Mouse (Mus musculus) embryonic facial prominence, embryonic 10.5 days (tissue): ENCODE data around the gene Atpaf2. TPM values are rescaled to one million over a fixed set of nuclear protein-coding genes. Genes with fewer than 3 reads are reported as not detected.

Experiments used
- DNase-seq: peaks from one replicate; pipeline ENCODE4 v3.0.0-alpha.2; 2017; ENCODE audit warnings: low spot score
- H3K27ac ChIP-seq: fragments of 300-500 bp; sonication (generic); replicated peaks from 2 replicates; pipeline ENCODE4 v1.5.1; 2016; ENCODE audit warnings: mild to moderate bottlenecking
- H3K27me3 ChIP-seq: fragments of 300-500 bp; sonication (generic); replicated peaks from 2 replicates; pipeline ENCODE4 v1.6.1; 2016; ENCODE audit warnings: low read depth, mild to moderate bottlenecking; ENCODE audit not compliant: poor library complexity, severe bottlenecking
- H3K36me3 ChIP-seq: fragments of 300-500 bp; sonication (generic); replicated peaks from 2 replicates; pipeline ENCODE4 v1.6.1; 2016; ENCODE audit warnings: mild to moderate bottlenecking, moderate library complexity
- H3K4me1 ChIP-seq: fragments of 300-500 bp; sonication (generic); 2 replicates; pipeline ENCODE4 v1.6.1; 2016
- H3K4me3 ChIP-seq: fragments of 300-500 bp; sonication (generic); 2 replicates; pipeline ENCODE4 v1.5.1; 2016; ENCODE audit warnings: mild to moderate bottlenecking, moderate library complexity
- H3K9me3 ChIP-seq: fragments of 300-500 bp; sonication (generic); 2 replicates; pipeline ENCODE4 v1.6.1; 2016; ENCODE audit warnings: mild to moderate bottlenecking
- WGBS: fragments of 180-500 bp; shearing (Covaris S2); methylation state at CpG from one replicate; pipeline ENCODE4 v1.1.7; 2016; 5-methylcytosine and 5-hydroxymethylcytosine counted together
- polyA plus RNA-seq: library from polyadenylated mRNA; unstranded; fragments of >200 nt; fragmentation: Nextera tagmentation; extraction: Ambion mirVana; gene quantifications from 2 replicates; pipeline ENCODE4 v1.2.1, GENCODE M21; 2016

Gene Atpaf2
- polyA plus RNA-seq, 1 experiment from 2014 or later, result 61.7 TPM

DNA sequence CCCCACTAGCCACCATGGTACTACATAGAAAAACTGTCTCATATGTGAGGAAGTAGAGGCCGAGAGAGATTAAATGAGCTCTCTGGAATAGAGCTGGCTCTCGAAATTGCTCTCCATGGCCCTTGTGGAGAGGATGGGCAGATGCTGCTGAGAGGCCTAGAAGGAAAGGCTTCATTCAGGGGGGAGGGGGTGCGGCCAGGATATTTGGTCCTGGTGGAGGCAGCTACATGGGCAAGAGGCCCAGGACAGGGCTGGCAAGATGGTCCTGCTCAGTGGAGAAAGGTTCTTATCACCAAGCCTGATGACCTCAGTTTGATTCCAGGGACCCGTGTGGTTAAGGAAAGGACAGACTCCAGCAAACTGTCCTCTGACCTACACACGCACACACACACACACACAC lies 32.3 kb downstream of the Atpaf2 start:
- no peak overlapping the region for H3K27ac ChIP-seq
- DNase-seq, result no peak
- H3K27me3 ChIP-seq, result peaks cover 24% of the 10 kb centered on the region
- H3K9me3 ChIP-seq, result no peaks in the 10 kb centered on the region
- no peaks in the 10 kb centered on the region for H3K36me3 ChIP-seq
- H3K4me1 ChIP-seq, result peaks cover 21% of the 10 kb centered on the region
- 85% methylated on average over 5 of the region's 5 CpGs for WGBS
- no peak overlapping the region for H3K4me3 ChIP-seq

DNA sequence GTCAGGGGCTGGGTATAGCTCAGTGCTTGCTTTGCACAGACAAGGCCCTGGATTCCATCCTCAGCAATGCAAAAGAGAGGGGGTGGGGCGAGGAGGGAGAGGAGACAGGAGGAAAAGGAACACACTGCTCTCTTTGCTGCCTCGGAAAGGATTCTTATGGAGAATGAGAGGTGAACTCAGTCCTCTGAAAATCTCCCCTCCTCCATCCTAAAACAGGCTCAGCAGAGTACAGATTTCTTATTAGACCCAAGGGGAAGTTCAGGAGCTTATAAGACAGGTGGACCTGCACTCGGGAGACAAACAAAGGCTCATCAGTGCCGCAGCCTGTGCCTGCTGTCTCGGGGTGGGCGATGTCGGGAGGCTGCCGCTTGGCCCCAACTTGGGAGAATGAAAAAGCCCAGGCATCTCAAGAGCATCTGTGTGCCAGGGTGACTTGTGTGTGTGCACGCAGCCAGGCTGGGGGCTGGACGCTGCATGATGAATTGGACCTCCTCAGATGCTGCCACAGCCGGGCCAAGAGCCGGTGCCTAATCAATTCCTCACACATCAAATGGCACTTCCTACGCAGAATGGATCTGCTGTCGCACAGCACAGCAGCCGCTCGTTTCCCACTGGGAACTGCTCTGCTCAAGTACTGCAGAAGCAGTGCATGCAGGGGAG lies 33.4 kb downstream of the Atpaf2 start:
- peaks cover 24% of the 10 kb centered on the region for H3K27me3 ChIP-seq
- H3K27ac ChIP-seq, result peak overlapping the region; percentile 66
- WGBS, result 7% methylated on average over 16 of the region's 16 CpGs
- H3K9me3 ChIP-seq, result no peaks in the 10 kb centered on the region
- H3K4me1 ChIP-seq, result peaks cover 21% of the 10 kb centered on the region
- no peaks in the 10 kb centered on the region for H3K36me3 ChIP-seq
- peak overlapping the region; percentile 46 for H3K4me3 ChIP-seq
- DNase-seq, result peak; percentile 24

DNA sequence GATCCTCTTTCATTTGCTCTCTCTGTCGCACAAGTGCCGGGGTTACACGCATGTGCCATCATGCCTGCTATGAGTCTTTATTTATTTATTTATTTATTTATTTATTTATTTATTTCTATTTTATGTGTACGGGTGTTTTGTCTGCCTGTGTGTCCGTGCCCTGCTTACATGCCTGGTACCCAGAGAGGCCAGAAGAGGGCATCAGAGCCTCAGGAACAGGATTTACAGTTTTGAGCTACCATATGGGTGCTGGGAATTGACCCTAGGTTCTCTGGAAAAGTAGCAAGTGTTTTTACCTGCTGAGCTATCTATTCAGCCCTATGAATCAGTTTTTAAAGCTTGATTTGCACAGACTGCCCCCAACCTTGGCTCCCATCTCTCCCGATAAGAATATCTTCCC lies 34.7 kb downstream of the Atpaf2 start:
- 85% methylated on average over 6 of the region's 6 CpGs for WGBS

DNA sequence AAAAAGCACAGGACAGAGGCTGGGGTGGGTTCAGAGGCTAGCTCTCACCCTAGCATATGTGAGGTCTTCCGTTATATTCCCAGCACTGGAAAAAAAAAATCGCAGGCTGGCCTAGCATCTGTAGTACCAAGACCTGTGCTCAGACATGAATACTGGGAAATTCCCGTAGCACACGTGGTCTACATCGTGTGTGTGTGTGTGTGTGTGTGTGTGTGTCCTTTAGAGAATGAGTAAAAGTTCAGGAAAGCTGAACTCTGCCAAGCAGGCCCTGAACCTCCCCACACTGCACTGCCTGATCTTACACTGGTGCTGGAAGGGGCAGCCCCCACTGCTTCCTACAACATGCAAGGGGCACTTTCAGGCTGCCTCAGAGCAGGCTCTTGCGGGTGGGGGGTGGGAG lies 43.8 kb downstream of the Atpaf2 start:
- 84% methylated on average over 6 of the region's 6 CpGs for WGBS

More for the DNA sequence above, 34.7 kb downstream of the Atpaf2 start:
- no peaks in the 10 kb centered on the region for H3K36me3 ChIP-seq
- no peaks in the 10 kb centered on the region for H3K9me3 ChIP-seq
- H3K27ac ChIP-seq, result no peak overlapping the region
- H3K27me3 ChIP-seq, result peaks cover 24% of the 10 kb centered on the region
- peaks cover 21% of the 10 kb centered on the region for H3K4me1 ChIP-seq
- no peak for DNase-seq
- no peak overlapping the region for H3K4me3 ChIP-seq

DNA sequence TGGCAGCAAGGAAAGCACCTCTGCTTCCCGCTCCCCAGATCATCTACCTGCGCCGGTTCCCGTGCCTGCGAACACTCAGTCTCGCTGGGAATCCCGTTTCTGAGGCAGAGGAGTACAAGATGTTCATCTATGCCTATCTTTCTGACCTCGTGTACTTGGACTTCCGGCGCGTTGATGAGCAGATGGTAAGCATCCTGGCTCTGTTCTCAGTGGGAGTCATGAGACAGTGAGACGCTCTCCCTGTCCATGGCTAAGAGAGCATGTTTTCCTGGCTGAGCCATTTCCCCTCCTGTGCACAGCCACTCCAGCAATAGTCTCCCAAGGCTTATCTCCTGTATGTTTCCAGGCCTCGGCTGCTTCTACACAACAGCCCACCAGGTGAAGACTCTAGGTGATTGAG lies 47.8 kb downstream of the Atpaf2 start:
- WGBS, result 88% methylated on average over 13 of the region's 13 CpGs

More for the DNA sequence above, 43.8 kb downstream of the Atpaf2 start:
- Histone ChIP-seq H3K36me3 (no peaks in the 10 kb centered on the region), H3K9me3 (no peaks in the 10 kb centered on the region), H3K4me1 (peaks cover 12% of the 10 kb centered on the region), H3K4me3 (no peak overlapping the region), H3K27me3 (no peaks in the 10 kb centered on the region), H3K27ac (no peak overlapping the region)
- DNase-seq, result no peak

DNA sequence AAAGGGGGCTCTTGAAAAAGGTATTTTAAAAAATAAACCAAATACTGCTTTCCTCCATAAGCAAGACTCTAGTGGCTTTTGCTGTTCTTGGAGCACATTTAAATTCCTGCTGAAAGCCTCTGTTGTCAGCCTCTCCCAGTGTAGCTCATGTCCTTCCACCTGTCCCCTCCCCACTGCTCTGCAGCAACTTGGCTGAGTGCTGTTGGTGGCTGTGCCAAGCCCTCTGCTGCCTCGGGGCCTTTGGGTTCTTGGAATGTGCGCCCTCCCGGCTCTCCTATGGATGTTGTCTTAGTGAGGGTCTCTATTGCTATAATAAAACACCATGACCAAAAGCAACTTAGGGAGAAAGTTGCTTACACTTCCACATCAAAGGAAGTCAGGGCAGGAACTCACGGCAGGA lies 48.8 kb downstream of the Atpaf2 start:
- Histone ChIP-seq H3K4me3 (no peak overlapping the region), H3K36me3 (no peaks in the 10 kb centered on the region), H3K9me3 (no peaks in the 10 kb centered on the region), H3K27me3 (no peaks in the 10 kb centered on the region), H3K4me1 (peaks cover 21% of the 10 kb centered on the region), H3K27ac (no peak overlapping the region)
- WGBS, result 73% methylated on average over 4 of the region's 4 CpGs
- no peak for DNase-seq

More for the DNA sequence above, 47.8 kb downstream of the Atpaf2 start:
- peaks cover 26% of the 10 kb centered on the region for H3K4me1 ChIP-seq
- DNase-seq, result no peak
- H3K27me3 ChIP-seq, result no peaks in the 10 kb centered on the region
- H3K4me3 ChIP-seq, result no peak overlapping the region
- no peaks in the 10 kb centered on the region for H3K36me3 ChIP-seq
- no peak overlapping the region for H3K27ac ChIP-seq
- no peaks in the 10 kb centered on the region for H3K9me3 ChIP-seq

DNA sequence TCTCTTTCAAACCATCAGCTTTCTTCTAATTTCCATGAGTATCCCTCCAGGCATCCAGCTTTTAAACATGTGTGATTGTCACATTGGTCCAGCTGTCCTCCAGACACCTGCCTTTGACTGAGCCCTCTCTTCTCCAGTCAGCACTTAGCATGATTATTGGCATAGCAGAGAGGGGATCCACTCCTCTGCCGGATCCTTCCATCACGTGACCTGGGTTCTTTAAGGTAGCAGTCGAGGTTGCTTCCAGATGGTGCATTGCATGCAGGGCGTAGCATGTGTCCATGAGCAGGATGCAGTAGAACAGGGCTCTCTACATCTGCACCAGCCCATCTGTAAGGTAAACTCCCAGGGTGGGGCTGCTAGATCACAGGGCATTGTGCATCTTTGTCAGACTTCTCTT lies 49.3 kb downstream of the Atpaf2 start:
- Histone ChIP-seq H3K9me3 (no peaks in the 10 kb centered on the region), H3K4me1 (peaks cover 22% of the 10 kb centered on the region), H3K36me3 (no peaks in the 10 kb centered on the region), H3K27ac (no peak overlapping the region), H3K4me3 (no peak overlapping the region), H3K27me3 (no peaks in the 10 kb centered on the region)
- 81% methylated on average over 4 of the region's 4 CpGs for WGBS
- DNase-seq, result no peak

DNA sequence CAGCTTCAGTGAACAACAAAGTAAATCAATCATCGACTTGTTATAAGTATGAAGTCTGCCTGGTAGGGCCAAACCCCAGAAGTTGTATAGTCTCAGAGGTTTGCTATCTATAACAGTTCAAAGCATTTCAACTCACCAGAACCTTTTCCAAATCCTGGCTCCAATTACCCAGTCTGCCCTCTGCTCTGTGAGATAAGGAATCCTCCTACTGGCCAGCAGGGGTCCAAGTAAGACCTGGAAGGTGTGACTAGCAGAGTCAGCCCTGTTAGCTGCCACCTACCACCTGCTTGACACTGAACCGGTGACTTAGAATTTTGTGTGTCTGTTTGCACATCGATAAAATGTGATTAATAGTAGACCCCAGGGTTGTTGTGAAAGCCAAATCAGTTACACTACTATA lies 51.0 kb downstream of the Atpaf2 start:
- 75% methylated on average over 3 of the region's 3 CpGs for WGBS
- no peak overlapping the region for H3K4me3 ChIP-seq
- peak overlapping the region; percentile 86; the same call in 1 of the 2 replicates for H3K27ac ChIP-seq
- peaks cover 33% of the 10 kb centered on the region for H3K4me1 ChIP-seq
- no peaks in the 10 kb centered on the region for H3K36me3 ChIP-seq
- no peaks in the 10 kb centered on the region for H3K9me3 ChIP-seq
- DNase-seq, result no peak
- no peaks in the 10 kb centered on the region for H3K27me3 ChIP-seq

DNA sequence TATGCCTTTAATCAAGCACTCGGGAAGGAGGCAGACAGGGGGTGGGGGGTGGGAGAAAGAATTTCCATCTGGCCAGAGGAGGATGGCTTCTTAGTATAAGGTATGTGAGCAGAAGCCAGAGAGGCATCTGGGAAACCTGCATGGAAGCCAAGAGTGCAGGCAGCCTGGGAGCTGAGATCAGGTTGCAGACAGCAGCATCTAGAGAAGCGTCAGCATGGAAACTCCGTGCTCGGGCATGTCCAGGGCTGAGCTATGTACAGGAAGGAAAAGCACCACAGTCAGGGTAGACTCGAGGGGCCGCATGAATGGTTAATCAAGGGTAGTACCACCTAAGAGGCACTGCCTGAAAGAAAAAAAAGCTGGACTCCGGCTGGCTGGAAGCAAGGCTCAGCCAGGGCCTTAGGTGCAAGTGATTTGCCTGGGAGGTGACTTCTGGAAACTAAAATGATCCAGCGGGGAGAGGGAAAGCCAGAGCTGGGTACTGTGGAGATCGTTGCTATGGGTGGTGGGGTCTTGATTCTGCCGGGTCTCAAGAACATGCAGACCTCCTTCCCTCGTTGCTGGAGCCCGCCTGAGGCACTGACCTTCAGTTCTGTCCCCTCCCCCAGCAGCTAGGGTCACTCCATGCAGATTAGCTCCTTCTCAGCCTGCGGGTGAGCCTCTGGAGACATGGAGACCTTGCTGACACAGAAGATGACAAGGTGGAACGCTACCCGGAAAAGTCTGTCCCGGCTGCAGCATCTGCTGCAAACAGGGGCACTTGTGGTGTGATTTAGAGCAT lies 51.8 kb downstream of the Atpaf2 start:
- Histone ChIP-seq H3K27ac (peak overlapping the region; percentile 86), H3K4me1 (peaks cover 33% of the 10 kb centered on the region), H3K36me3 (no peaks in the 10 kb centered on the region), H3K9me3 (no peaks in the 10 kb centered on the region), H3K27me3 (no peaks in the 10 kb centered on the region), H3K4me3 (peak overlapping the region; percentile 25)
- WGBS, result 26% methylated on average over 16 of the region's 16 CpGs
- peak; percentile 65 for DNase-seq

DNA sequence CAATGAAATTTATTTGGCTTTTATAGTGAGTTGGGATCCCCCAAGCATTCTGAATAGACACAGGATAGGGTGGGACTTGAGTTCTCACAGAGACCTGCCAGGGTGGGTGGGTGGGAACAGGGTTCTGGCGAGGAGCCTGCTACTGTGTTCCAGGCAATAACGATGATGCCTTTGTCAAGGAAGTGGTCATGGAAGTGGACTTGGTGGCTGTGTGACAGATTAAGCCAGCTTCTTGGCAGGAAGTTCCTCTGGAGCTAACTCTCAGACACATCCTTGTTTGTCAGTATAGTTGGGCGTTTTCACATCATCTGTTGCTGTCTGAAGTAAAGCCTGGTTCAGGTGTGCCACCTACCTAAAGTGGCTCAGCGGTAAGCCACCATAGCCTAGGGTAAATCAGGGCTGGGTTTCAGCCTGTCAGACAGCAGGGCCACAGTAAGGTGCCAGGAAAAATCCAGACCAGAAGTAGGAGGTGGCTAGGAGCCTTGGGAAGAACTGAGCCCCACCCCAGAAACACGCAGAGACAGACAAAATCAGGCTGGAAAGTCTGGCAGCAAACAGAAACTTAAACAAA lies 57.5 kb downstream of the Atpaf2 start:
- Histone ChIP-seq H3K27ac (no peak overlapping the region), H3K4me3 (no peak overlapping the region), H3K27me3 (no peaks in the 10 kb centered on the region), H3K9me3 (no peaks in the 10 kb centered on the region), H3K4me1 (peaks cover 13% of the 10 kb centered on the region), H3K36me3 (no peaks in the 10 kb centered on the region)
- 75% methylated on average over 5 of the region's 5 CpGs for WGBS
- no peak for DNase-seq

DNA sequence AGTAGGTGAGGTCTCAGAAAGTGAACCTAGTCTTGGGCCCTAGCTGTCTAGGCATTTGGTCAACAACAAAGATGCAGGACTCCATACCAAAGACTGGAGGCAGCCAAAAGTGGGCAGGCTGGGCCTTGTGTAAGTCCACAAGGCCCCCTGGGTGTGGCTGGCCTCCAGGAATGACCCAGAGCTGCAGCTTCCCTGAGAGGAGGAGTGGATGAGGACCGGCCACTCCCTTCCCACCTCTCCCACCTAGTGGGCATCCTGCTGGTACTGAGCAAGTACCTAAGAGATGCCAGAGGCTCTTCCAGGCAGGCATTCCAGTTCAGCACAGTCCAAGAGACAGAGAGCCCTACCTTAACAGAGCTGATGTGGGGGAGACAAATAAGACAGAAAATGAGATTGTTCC lies 58.3 kb downstream of the Atpaf2 start:
- WGBS, result 87% methylated on average over 1 of the region's 1 CpGs
- no peak overlapping the region for H3K4me3 ChIP-seq

DNA sequence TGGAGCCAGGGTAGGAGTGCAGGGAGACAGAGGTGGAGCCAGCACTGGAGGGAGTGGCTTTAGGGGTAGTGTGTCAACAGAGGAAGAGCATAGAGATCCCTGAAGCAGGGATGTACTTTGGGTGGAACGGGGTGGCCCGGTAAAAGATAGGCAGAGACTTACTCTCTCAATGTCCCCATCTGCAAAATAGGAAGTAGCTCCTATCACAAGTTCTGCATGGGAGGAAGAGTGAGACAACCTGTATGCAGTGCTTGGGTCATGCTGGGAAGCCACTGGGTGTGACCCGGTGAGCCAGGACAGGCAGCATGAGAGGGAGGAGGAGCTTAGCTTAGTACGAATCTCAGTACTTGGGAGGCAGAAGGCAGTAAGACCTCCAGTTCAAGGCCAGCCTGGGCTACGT lies 59.1 kb downstream of the Atpaf2 start:
- Histone ChIP-seq H3K9me3 (no peaks in the 10 kb centered on the region), H3K27ac (no peak overlapping the region), H3K4me3 (no peak overlapping the region), H3K4me1 (peaks cover 11% of the 10 kb centered on the region), H3K36me3 (no peaks in the 10 kb centered on the region), H3K27me3 (no peaks in the 10 kb centered on the region)
- no peak for DNase-seq
- 74% methylated on average over 5 of the region's 5 CpGs for WGBS

More for the DNA sequence above, 58.3 kb downstream of the Atpaf2 start:
- no peak overlapping the region for H3K27ac ChIP-seq
- peaks cover 11% of the 10 kb centered on the region for H3K4me1 ChIP-seq
- H3K9me3 ChIP-seq, result no peaks in the 10 kb centered on the region
- no peak for DNase-seq
- H3K36me3 ChIP-seq, result no peaks in the 10 kb centered on the region
- H3K27me3 ChIP-seq, result no peaks in the 10 kb centered on the region

DNA sequence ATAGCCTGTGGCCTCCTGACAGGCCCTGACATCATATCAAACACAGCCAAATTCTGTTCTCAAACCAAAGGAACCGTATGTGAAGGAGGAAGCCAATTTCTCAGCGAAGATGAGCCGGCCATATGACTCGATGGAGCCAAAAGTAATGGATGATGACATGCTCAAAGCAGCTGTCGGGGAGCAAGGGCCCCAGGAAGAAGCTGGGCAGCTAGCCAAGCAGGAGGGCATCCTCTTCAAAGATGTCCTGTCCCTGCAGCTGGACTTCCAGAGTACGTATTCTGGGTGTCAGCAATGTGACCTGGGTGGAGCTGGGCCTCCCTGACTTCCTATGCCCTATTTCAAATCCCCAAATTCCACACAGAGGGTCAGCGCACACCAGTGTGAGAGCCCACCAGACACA lies 59.7 kb downstream of the Atpaf2 start:
- Histone ChIP-seq H3K4me1 (peaks cover 13% of the 10 kb centered on the region), H3K27ac (no peak overlapping the region), H3K9me3 (no peaks in the 10 kb centered on the region), H3K4me3 (no peak overlapping the region), H3K36me3 (no peaks in the 10 kb centered on the region), H3K27me3 (no peaks in the 10 kb centered on the region)
- WGBS, result 84% methylated on average over 7 of the region's 7 CpGs
- DNase-seq, result no peak
